Mouse (Mus musculus): Measurements from ENCODE around the gene Slc39a1.

Slc39a1 gene

DNA sequence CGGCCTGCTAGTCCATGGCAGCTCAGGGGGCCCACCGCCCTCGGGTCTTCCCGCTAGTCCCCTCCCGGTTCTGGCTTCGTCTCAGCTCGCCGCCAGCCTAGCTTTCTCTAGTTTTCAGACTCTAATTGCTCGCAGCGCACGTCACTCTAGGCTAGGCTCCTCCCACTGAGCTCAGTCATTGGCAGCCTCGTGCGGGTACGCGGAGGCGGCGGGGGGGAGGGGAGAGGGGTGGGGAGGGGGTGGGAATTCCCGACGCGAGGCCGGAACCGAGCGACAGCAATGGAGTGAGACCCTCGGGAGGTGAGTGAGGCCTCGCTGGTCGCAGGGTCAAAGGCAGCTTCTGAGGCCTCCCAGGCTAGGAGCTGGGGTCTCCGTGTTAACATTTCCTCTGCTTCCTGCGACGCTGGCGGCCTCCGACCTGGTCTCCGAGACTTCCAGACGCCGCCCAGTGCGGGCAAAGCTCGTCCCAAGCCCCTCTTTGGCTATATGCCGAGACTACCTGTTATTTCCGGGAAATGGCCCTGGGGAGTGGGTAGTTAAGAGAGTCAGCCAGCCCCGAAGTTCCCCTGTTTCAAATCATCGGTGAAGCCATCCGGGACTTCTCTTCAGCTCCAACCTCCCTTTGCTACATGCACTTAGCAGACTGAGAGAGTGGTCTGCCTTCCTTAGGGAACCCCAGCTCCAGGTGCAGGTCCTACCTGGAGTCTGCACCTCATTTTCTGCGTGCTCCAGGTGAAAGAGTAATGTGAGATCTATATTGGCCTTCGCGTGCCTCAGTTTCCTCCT is at the start of gene Slc39a1:
Slc39a1 (plus strand) TSS at position 213 of the 786 bp plus-strand sequence.
- DNase-seq (ENCODE audit: low spot score): peak; percentile 89

DNA sequence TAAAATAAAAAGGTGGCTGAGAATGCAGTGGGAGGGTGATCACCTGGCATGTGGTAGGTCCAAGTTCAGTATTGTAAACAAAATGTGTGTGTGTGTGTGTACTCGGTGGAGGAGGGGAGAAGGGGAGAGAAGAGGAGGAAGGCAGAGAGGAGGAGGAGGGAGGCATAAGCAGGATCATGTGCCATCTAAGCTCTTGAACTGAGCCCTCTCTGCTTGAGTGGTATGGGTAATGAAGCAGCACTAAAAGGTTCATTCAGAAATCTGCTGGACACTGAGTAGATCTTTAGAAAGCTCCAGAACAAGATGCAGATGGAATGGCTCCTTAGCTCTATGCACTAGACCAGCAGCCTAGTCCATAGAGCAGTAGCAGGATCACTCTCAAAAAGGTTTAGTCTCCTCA is 45.1 kb upstream of the Slc39a1 start:
- no peak for DNase-seq (ENCODE audit: low spot score)

DNA sequence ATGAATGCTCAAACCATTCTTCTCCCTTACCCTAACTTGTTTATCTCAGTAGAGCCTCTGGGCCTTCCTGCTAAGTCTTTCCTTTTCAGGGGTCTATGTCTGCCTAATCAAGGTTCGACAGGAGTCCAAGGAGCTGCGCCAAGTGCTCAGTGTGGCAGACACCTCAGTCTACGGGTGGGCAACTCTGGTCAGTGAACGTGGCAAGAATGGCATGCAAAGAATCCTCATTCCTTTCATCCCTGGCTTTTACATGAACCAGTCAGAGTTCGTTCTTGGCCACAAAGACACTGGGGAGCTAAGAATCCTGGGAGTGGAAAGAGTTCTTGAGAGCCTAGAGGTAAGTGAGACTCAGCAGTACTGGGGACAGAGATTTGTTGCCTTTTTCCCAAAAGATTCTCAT is 44.4 kb upstream of the Slc39a1 start:
- DNase-seq (ENCODE audit: low spot score): no peak

DNA sequence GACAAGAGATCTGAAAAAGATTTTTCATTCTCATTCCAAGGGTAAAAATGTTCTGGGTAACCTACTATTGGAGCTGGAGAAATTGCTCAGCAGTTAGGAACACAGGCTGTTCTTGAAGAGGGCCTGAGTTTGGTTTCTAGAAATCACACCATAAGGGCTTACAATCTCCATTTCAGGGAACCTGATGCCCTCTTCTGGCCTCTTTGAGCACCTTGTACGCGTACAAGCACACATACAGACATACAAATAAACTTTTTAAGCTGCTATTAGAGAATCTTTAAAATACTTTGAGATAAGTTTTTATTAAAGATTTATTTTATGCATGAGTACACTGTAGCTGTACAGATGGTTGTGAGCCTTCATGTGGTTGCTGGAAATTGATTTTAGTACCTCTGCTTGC is 43.4 kb upstream of the Slc39a1 start:
- DNase-seq (ENCODE audit: low spot score): no peak

GRCm38 (mm10) chr3:90208662-90209061 is 39.3 kb upstream of the Slc39a1 start:
- no peak for DNase-seq (ENCODE audit: low spot score)

DNA sequence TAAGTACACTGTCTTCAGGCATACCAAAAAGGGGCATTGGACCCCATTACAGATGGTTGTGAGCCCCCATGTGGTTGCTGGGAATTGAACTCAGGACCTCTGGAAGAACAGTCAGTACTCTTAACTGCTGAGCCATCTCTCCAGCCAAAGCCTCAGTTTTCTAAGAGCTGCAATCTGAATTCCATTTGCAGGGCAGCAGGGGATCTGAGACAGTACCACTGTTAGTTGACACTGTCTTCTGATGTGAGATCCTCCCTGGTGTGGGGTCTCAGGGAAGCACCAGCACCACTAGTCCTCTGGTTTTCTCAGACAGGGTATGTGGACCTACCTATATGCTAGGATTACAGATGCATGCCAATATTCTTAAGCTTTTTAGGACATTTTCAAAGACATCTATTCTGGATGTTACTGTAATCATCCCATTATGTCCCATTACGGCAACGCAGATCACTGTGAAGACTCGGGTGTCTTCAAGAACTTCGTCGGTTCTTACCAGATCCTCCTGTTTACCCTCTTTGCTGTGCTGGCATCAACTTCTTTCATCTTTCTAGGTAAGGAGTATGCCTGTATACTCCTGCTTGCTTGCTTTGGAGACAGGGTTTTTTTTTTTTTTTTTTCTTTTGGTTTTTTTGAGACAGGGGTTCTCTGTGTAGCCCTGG is 37.9 kb upstream of the Slc39a1 start:
- no peak for DNase-seq (ENCODE audit: low spot score)

DNA sequence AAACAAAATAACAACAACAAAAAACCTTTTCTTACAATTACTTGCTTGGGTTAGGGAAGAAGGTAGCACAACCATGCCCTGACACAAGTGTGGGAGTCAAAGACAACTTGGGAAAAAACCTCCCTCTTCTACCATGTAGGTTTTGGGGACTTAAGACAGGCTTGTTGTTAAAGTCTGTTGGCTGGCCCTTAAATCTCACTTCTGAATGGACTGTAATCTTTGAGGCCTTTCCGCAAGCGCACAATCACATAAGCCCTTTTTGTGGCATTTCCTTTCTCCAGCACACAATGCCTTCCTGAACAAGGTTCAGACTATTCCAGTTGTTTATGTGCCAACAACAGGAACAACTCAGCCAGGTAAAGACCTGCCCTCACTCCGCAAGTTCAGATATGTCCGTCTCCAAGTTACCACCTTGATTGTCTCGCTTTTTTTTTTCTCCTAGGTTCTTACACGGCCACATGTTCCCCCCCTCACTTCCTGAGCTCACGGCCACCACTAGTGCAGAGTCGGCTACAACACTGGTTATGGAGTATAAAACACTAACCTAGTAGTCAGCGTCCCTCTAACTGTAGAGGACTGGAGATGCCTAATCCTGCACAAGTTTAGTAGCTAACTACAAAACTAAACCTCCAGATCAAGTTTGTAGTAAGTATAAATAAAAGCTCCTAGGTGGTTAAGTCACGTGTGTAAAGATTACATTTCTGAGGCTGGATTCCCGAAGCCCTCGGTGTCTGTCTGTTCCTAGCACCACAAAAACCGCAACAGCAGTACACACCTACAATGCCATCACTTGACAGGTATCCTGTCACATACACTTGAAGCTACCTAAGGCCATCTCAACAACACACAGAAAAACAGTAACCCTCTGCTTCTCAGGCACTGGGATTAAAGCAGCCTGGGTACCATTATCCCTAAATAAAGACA is 36.2 kb upstream of the Slc39a1 start:
- no peak for DNase-seq (ENCODE audit: low spot score)

DNA sequence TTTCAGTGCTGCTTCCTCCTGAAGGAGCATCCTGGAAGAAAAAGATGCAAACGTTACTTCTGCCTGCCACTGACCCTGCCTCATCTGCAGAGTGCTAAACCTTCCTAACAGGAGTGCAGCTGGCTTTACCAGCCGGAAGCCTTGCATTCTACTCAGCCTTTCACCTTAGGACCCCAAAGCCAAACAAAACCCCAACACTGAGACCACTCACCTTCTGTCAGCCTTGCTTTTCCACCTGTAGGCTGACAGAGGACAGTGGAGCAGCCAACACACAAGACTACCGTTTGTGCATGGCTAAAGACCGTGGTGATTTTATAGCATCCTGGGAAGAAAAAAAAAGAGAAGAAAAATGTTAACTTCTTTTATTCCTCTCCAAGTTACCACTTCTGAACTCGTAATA is 35.2 kb upstream of the Slc39a1 start:
- no peak for DNase-seq (ENCODE audit: low spot score)

DNA sequence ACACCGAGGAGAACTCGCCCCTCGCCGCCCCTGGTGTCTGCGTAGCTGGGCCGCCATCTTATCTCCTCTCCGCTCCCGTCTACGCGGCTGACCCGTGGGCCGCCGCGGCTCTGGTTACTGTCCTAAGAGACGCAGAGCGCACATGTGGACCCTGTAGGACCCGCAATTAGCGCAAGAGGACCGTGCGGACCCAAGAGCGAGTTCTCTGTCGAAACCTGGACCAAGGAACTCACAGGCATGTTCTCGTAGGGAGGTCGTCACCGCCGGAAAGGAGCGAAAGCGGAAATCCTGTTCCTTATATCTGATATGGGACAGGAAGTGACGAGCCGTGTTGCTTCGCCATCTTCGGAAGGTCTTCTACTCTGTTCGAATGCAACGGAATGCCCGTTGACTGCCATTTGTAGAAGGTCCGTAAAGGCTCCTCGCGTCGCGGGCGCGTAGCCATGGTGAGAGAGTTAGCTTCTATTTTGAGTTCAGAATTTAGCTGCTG is 34.5 kb upstream of the Slc39a1 start, which contains the start of the genes Rps27 and Rab13:
Rps27 (minus strand) TSS at position 275 of the 490 bp plus-strand sequence.
Rab13 (plus strand) TSS at position 319 of the 490 bp plus-strand sequence.
- DNase-seq (ENCODE audit: low spot score): peak; percentile 83

DNA sequence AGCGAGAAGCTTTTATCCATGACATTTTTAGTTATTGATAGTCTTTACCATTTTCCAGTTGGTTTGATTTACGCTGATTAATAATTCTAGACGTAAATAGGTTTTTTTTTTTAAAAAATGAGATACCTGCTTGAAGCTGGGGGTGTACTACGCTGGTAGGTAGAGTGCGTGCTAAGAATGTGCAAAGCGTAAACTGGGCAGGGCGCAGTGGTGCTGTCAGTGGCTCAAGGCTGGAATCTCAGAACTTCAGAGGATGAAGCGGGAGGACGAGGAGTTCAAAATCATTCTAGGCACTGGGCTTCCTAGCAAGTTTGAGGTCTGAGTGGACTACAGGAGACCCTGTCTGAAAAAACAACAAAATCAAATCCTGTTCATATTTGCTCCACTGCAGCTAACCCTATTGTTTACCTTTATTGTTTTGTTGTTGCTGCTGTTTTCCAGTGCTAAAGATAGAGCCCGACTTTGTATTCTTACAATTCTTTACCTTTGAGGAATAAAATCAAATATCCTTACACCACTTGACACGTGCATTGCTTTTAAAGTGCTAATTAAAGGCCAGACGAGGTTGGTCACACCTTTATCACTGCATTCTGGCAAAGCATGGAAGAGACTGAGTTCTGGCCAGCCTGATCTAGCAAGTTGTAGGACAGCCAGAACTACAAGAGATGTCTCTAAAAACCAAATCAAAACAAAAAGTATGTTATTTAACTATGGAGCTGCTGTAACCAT is 33.9 kb upstream of the Slc39a1 start:
- no peak for DNase-seq (ENCODE audit: low spot score)

DNA sequence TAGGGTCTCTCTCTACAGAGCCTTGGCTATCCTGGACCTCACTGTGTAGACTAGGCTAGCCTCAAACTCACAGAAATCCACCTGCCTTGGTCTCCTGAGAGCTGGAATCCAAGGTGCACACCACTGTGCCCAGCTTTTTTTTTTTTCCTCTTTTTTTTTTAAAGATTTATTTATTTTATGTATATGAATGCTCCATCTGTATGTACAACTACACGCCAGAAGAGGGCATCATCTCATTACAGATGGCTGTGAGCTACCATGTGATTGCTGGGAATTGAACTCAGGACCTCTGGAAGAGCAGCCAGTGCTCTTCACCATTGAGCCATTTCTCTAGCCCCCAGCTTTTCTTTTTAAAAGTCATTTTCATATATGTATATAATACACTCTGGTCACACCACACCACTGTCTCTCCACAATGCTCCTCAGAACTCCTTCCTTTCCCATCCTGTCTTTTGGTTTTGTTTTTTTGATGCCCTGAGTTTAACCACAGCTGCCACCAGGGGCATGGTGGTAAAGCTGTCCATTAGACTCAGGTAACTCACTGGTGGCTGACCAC is 32.1 kb upstream of the Slc39a1 start:
- DNase-seq (ENCODE audit: low spot score): no peak

- no peak for DNase-seq (ENCODE audit: low spot score)
Measured at GRCm38 (mm10) chr3:90220088-90220487, 27.9 kb upstream of the Slc39a1 start.

DNA sequence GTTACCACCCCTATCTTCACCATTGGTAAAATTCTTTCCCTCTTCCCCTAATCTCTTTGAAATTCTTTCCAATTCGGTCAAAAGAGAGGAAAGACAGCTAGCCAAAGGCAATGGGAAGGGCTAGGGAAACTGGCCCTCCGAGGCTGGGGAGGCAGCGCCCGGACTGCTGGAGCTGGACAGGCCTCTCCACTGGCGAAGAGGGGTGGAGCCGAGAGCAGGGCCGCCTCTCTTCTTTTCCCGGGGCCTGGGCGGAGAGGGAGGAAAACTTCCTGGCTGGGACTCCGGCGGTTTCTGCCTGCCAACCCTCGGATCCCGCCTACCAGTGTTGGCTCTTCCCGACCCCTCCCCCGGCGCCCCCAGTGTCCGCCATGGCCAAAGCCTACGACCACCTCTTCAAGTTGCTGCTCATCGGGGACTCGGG is 27.4 kb upstream of the Slc39a1 start:
- peak; percentile 83 for DNase-seq (ENCODE audit: low spot score)

- no peak for DNase-seq (ENCODE audit: low spot score)
Measured at GRCm38 (mm10) chr3:90221123-90221522, 26.8 kb upstream of the Slc39a1 start.

DNA sequence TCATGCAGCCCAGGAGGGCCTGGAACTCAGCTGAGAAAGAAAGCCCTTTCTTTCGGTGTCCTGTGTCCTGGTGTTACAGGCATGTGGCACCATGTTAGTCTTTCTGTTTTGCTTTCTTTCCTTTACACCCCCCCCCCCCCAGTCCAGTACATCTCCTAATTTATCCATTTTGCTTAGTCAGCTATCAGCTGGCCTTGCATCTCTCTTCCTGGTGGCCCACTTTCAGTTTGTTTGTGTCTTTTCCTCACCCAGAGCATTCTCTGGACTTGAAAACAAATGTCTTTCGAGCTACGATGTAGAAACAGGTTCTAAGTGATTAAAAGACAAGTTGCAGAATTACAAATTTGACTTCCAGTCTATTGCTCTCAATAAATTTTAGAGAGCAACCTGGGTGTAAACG is 25.5 kb upstream of the Slc39a1 start:
- DNase-seq (ENCODE audit: low spot score): no peak

GRCm38 (mm10) chr3:90222941-90223340 is 25.0 kb upstream of the Slc39a1 start:
- DNase-seq (ENCODE audit: low spot score): no peak

GRCm38 (mm10) chr3:90224331-90224730 is 23.6 kb upstream of the Slc39a1 start:
- DNase-seq (ENCODE audit: low spot score): no peak

- DNase-seq (ENCODE audit: low spot score): no peak
Measured at GRCm38 (mm10) chr3:90231075-90231474, 16.9 kb upstream of the Slc39a1 start.

DNA sequence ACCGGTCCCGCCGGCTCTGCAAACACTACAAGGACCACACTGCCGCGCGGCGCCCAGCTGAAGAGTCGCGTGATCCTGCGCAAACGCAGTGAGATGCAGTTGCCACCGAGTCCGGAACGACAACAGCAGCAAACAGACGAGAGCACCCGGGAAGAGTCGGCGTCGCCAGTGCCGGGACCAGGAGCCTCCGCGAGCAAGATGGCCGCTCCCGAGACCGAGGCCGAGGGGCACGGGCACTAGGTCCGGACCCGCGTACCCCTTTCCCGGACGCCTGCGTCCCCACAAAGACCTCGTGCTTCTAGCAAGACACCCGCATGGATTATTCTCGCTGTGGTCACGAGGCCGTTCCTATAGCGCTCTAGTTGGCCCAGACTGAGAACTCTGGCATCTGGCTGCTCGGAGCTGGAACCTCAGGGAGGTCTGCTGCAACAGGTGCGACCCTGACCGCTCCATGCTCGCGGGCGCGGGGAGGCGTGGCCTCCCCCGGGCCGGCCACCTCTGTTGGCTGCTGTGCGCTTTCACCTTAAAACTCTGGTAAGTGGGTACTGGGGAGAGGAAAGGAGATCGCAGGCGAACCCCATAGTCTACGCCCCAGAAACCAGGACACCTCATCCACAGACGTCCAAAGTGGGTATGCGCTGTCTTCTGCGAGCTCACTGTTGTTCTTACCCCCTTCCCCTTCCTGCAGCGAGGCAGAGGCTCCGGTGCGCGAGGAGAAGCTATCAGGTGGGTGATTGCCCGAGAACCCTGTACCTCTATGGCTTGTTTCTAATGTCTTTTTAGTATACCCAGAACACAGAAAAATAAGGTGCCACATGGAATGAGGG is 16.3 kb upstream of the Slc39a1 start, which contains the start of gene Jtb:
Jtb (plus strand) TSS at position 91 of the 827 bp plus-strand sequence.
- peak; percentile 92 for DNase-seq (ENCODE audit: low spot score)

DNA sequence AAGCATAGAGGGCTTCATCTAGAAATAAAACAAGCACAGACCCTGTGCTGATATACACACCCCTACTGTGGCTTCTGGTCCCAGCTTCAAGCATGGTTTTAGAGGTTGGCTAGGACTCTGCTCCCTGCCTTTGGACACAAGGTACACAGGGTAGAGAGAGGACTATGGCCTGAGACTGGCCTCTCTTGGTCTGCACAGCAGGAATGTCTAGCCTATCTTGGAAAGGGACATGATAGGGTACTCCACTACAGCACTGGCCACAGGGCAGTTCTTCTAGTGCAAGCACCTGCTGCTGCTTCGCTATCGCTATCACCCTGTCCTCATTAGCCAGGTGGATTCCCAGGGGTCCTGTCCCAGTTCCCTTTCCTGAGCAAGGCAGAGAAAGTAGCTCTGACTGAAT is 6.7 kb upstream of the Slc39a1 start:
- DNase-seq (ENCODE audit: low spot score): no peak

Measured in ovary, postnatal 36 days (tissue).